Mouse (Mus musculus) CH12.LX (cell line): Measurements from ENCODE around the gene Eps8l3.

ENCODE experiments used
- CTCF ChIP-seq, 2 experiments: IDR thresholded peaks in 1 of 2; conservative IDR thresholded peaks in 1 of 2; 2 replicates each; pipeline ENCODE4 v1.5.1; 2011 to 2012; ENCODE audit warnings: low read depth in 2 of 2, low read length in 2 of 2, improper control_type of control experiment in 1 of 2, inconsistent platforms in 1 of 2, mild to moderate bottlenecking in 1 of 2, moderate library complexity in 1 of 2
- EP300 ChIP-seq: IDR thresholded peaks from 2 replicates; pipeline ENCODE4 v1.6.1; 2011; ENCODE audit warnings: low read length, improper control_type of control experiment
- JUND ChIP-seq: conservative IDR thresholded peaks from 2 replicates; pipeline ENCODE4 v1.6.1; 2011; ENCODE audit warnings: low read depth, low read length, improper control_type of control experiment
- MAX ChIP-seq: IDR thresholded peaks from 2 replicates; pipeline ENCODE4 v1.6.1; 2011; ENCODE audit warnings: low read length, improper control_type of control experiment
- POLR2A ChIP-seq: IDR thresholded peaks from 2 replicates; pipeline ENCODE4 v1.6.1; 2011; ENCODE audit warnings: low read depth, mild to moderate bottlenecking, improper control_type of control experiment, low read length
- TBP ChIP-seq: conservative IDR thresholded peaks from 2 replicates; pipeline ENCODE4 v1.6.1; 2011; ENCODE audit warnings: low read depth, low read length, improper control_type of control experiment

DNA sequence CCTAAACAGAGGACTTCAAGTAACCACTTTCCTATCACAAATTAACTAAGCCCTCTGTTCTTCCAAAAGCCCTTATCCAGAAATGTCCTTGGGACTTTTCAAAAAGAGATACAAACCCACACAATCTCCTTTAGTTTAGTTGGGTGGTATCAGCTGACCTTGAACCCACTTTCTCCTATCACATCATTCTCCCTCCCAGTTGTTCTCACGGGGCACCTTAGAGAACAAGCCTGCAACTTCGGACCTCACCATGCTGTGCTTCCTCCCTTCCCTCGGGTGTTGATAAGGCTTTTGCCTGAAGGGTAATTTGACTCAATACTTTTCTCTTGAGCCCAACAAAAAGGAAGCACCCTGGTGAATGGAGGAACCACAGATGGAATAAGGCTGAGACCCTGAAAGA, 58.9 kb downstream of the Eps8l3 start:
- TF ChIP-seq CTCF (conservative IDR thresholded peaks at IDR 0.05 in 1 of 2, IDR thresholded peaks at IDR 0.05 in 1 of 2; ENCODE audit: low read depth in 2 of 2, low read length in 2 of 2) (no peak), POLR2A (no peak), EP300 (no peak), TBP (no peak), MAX (no peak), JUND (no peak)
